Mouse (Mus musculus): ENCODE measurements around the gene Cmtm1. TPM values are rescaled to one million over a fixed set of nuclear protein-coding genes. Genes with fewer than 3 reads are reported as not detected.
A peak's percentile ranks its signal among the peaks of the same experiment; 100 is the strongest.

Gene Cmtm1
- polyA plus RNA-seq, 1 experiment from 2014 or later: not detected

GRCm38 (mm10) chr8:104346706-104347105 lies 36.8 kb upstream of the Cmtm1 start:
- 70% methylated on average over 12 of the region's 12 CpGs for WGBS
- no peak overlapping the region for H3K9ac ChIP-seq (ENCODE audit: low read depth, low read length)
- H3K27ac ChIP-seq (ENCODE audit: low read depth, low read length): no peak overlapping the region
- no peaks in the 10 kb centered on the region for H3K27me3 ChIP-seq (replicated peaks; ENCODE audit: control insufficient read depth, insufficient read depth, low read length)
- 0 out of 2 replicates have a peak, but pooled peaks cover 2% of the 10 kb centered on the region for H3K4me1 ChIP-seq (replicated peaks; ENCODE audit: control insufficient read depth, insufficient read depth, low read length)
- no peak for TF ChIP-seq CTCF (IDR thresholded peaks at IDR 0.05; ENCODE audit: low read depth)
- no peaks in the 10 kb centered on the region for H3K9me3 ChIP-seq (ENCODE audit: control insufficient read depth)
- H3K4me3 ChIP-seq (ENCODE audit: low read depth, low read length): no peak overlapping the region
- H3K36me3 ChIP-seq (ENCODE audit: control insufficient read depth, insufficient read depth): peaks cover 16% of the 10 kb centered on the region
- H3K4me2 ChIP-seq (replicated peaks; ENCODE audit: low read depth): no peak overlapping the region
- ATAC-seq: no peak

DNA sequence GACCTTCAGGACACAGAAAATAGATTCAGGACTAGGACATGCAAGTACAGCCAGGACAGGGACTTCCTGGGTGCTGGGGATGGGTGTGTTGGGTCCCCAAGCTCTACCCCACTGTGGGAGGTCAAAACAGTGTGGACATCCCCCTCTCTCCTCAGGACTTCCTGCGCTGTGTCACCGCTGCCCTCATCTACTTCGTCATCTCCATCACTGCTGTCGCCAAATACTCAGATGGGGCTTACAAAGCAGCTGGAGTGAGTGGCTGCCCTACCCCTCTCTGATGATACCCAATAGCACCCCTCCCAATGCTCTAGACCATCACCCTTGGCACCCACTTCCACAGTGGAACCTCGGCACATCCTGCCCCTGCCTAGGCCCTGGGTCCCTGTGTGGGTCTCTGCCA lies 34.7 kb upstream of the Cmtm1 start:
- peaks cover 11% of the 10 kb centered on the region for H3K36me3 ChIP-seq (ENCODE audit: control insufficient read depth, insufficient read depth)
- no peaks in the 10 kb centered on the region for H3K9me3 ChIP-seq (ENCODE audit: control insufficient read depth)
- H3K4me2 ChIP-seq (replicated peaks; ENCODE audit: low read depth): no peak overlapping the region
- WGBS: 92% methylated on average over 5 of the region's 5 CpGs
- H3K9ac ChIP-seq (ENCODE audit: low read depth, low read length): no peak overlapping the region
- H3K4me1 ChIP-seq (replicated peaks; ENCODE audit: control insufficient read depth, insufficient read depth, low read length): no peaks in the 10 kb centered on the region
- ATAC-seq: no peak
- no peak overlapping the region for H3K4me3 ChIP-seq (ENCODE audit: low read depth, low read length)
- H3K27me3 ChIP-seq (replicated peaks; ENCODE audit: control insufficient read depth, insufficient read depth, low read length): no peaks in the 10 kb centered on the region
- no peak for TF ChIP-seq CTCF (IDR thresholded peaks at IDR 0.05; ENCODE audit: low read depth)
- no peak overlapping the region; the same call in 1 of the 2 replicates for H3K27ac ChIP-seq (ENCODE audit: low read depth, low read length)

DNA sequence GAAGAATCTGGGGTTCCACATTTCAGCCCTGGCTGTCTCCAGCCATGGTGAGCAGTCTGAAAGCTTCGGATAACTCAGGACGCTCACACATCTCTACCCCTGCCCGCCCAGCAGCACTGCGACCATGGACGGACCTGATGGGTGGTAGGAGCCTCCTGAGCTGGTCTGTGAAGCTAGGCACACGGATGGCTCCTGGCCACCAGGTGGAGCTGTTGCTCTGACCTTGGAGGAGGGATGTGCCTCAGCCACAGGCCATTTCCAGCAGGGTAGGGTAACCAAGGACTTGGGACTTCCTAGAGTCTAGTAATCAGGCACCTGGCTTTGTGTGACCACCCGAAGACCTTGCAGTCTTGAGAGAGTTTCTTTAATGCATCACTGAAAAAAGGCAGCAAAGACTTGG lies 34.0 kb upstream of the Cmtm1 start:
- no peak overlapping the region for H3K27ac ChIP-seq (ENCODE audit: low read depth, low read length)
- ATAC-seq: peak; percentile 59
- H3K4me2 ChIP-seq (replicated peaks; ENCODE audit: low read depth): no peak overlapping the region
- 0 out of 2 replicates have a peak, but pooled peaks cover 3% of the 10 kb centered on the region for H3K4me1 ChIP-seq (replicated peaks; ENCODE audit: control insufficient read depth, insufficient read depth, low read length)
- H3K36me3 ChIP-seq (ENCODE audit: control insufficient read depth, insufficient read depth): peaks cover 11% of the 10 kb centered on the region
- no peaks in the 10 kb centered on the region for H3K9me3 ChIP-seq (ENCODE audit: control insufficient read depth)
- 9% methylated on average over 7 of the region's 7 CpGs for WGBS
- H3K4me3 ChIP-seq (ENCODE audit: low read depth, low read length): no peak overlapping the region
- no peak overlapping the region for H3K9ac ChIP-seq (ENCODE audit: low read depth, low read length)
- peak; percentile 98 for TF ChIP-seq CTCF (IDR thresholded peaks at IDR 0.05; ENCODE audit: low read depth)
- H3K27me3 ChIP-seq (replicated peaks; ENCODE audit: control insufficient read depth, insufficient read depth, low read length): no peaks in the 10 kb centered on the region

DNA sequence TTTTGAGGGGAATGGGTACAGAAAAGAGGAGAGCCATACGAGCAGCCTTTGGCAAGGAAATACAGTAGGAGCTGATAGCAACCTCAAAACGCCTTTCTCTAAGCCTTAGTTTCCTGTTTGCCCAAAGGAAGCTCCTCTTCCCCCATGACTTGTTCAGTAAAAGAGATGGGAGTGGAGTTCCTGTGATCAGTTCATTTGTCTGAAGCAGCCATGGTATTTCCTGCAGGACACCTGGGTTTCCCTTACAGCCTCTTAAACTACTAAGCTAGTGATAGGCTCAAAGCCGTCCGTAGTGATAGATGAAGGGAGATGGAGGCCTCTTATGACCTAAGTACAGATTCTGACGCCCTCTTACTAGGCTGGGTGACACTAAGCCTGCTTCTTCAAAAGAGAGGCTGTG lies 32.5 kb upstream of the Cmtm1 start:
- no peak overlapping the region for H3K4me2 ChIP-seq (replicated peaks; ENCODE audit: low read depth)

GRCm38 (mm10) chr8:104341678-104342077 lies 31.7 kb upstream of the Cmtm1 start:
- no peak for ATAC-seq
- Histone ChIP-seq H3K4me3 (ENCODE audit: low read depth, low read length) (peak overlapping the region; percentile 45), H3K4me2 (replicated peaks; ENCODE audit: low read depth) (peak overlapping the region; percentile 70), H3K9me3 (ENCODE audit: control insufficient read depth) (no peaks in the 10 kb centered on the region), H3K36me3 (ENCODE audit: control insufficient read depth, insufficient read depth) (peaks cover 6% of the 10 kb centered on the region; the same call in 1 of the 2 replicates), H3K4me1 (replicated peaks; ENCODE audit: control insufficient read depth, insufficient read depth, low read length) (0 out of 2 replicates have a peak, but pooled peaks cover 3% of the 10 kb centered on the region), H3K27me3 (replicated peaks; ENCODE audit: control insufficient read depth, insufficient read depth, low read length) (no peaks in the 10 kb centered on the region), H3K9ac (ENCODE audit: low read depth, low read length) (no peak overlapping the region), H3K27ac (ENCODE audit: low read depth, low read length) (no peak overlapping the region)
- TF ChIP-seq CTCF (IDR thresholded peaks at IDR 0.05; ENCODE audit: low read depth): no peak
- 57% methylated on average over 6 of the region's 6 CpGs for WGBS

More for the DNA sequence above, 32.5 kb upstream of the Cmtm1 start:
- Histone ChIP-seq H3K9ac (ENCODE audit: low read depth, low read length) (no peak overlapping the region), H3K27me3 (replicated peaks; ENCODE audit: control insufficient read depth, insufficient read depth, low read length) (no peaks in the 10 kb centered on the region), H3K9me3 (ENCODE audit: control insufficient read depth) (no peaks in the 10 kb centered on the region), H3K27ac (ENCODE audit: low read depth, low read length) (no peak overlapping the region), H3K4me3 (ENCODE audit: low read depth, low read length) (no peak overlapping the region), H3K4me1 (replicated peaks; ENCODE audit: control insufficient read depth, insufficient read depth, low read length) (0 out of 2 replicates have a peak, but pooled peaks cover 3% of the 10 kb centered on the region), H3K36me3 (ENCODE audit: control insufficient read depth, insufficient read depth) (peaks cover 6% of the 10 kb centered on the region; the same call in 1 of the 2 replicates)
- WGBS: 73% methylated on average over 5 of the region's 5 CpGs
- TF ChIP-seq CTCF (IDR thresholded peaks at IDR 0.05; ENCODE audit: low read depth): no peak
- no peak for ATAC-seq

- H3K27ac ChIP-seq (ENCODE audit: low read depth, low read length): peak overlapping the region; percentile 61
- H3K4me3 ChIP-seq (ENCODE audit: low read depth, low read length): peak overlapping the region; percentile 45
- TF ChIP-seq CTCF (IDR thresholded peaks at IDR 0.05; ENCODE audit: low read depth): no peak
- ATAC-seq: peak; percentile 59
- H3K27me3 ChIP-seq (replicated peaks; ENCODE audit: control insufficient read depth, insufficient read depth, low read length): no peaks in the 10 kb centered on the region
- 2% methylated on average over 24 of the region's 24 CpGs for WGBS
- H3K4me1 ChIP-seq (replicated peaks; ENCODE audit: control insufficient read depth, insufficient read depth, low read length): 0 out of 2 replicates have a peak, but pooled peaks cover 3% of the 10 kb centered on the region
- H3K9me3 ChIP-seq (ENCODE audit: control insufficient read depth): no peaks in the 10 kb centered on the region
- peak overlapping the region; percentile 70 for H3K4me2 ChIP-seq (replicated peaks; ENCODE audit: low read depth)
- peak overlapping the region; percentile 56 for H3K9ac ChIP-seq (ENCODE audit: low read depth, low read length)
- peaks cover 6% of the 10 kb centered on the region; the same call in 1 of the 2 replicates for H3K36me3 ChIP-seq (ENCODE audit: control insufficient read depth, insufficient read depth)
Observed at GRCm38 (mm10) chr8:104341106-104341561, 31.2 kb upstream of the Cmtm1 start.
